ENCODE assay signal across 17 mouse cellular contexts in the genomic region with DNA sequence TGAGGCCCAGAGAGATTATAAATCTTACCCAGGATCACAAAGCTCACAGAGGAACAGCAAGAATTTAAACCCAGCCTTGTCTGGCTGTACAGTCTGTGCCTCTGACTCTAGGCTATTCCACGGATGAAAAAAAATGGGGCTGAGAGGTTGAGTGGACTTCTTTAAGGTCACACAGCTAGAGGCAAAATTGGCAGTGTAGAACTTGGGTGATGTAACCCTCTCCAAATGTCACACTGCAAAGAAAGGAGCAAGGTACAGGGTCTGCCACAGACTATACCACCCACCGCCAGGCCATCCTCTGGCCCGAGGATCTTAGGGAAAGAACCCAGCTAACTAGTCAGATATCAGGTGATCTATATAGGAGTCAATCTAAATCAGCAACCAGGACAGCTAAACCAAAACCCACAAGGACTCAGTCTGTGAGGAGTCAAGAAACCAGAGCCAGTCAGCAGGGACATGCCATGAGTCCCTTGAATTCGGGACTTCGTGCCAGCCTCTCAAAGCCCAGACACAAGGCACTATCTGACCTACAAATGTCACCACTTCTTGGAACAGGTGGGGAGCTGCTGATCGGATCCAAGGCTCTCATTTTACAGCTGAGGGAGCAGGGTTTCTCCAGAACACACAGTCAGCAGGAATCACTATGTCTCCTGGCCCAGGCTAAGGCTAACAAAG. TPM values are rescaled to one million over a fixed set of nuclear protein-coding genes. Genes with fewer than 3 reads are reported as not detected.
DNase-seq lines count a peak whose midpoint lies in the region; ATAC-seq and TF ChIP-seq lines count a peak whose summit lies in the region.
"Had no signal": no experiment of that assay in that cellular context is flagged by ENCODE, and none has a peak within 500 bp of the region (broad histone marks: within the 10 kb centered on the region; RNA-seq: fewer than 3 reads in every experiment).

No protein-coding gene starts in this region.

- no peak overlapping the region for H3K4me3 ChIP-seq in forebrain, embryonic 12.5 days (replicated peaks)
- no peak overlapping the region for H3K4me3 ChIP-seq in forebrain, embryonic 10.5 days
- H3K4me3 ChIP-seq in midbrain, embryonic 11.5 days (ENCODE audit: low read depth, low read length) = no peak overlapping the region
- H3K4me3 ChIP-seq in midbrain, embryonic 16.5 days (ENCODE audit: low read depth, low read length) = no peak overlapping the region
- H3K4me3 ChIP-seq in myocyte = no peak overlapping the region
- H3K4me3 ChIP-seq: erythroblast, embryonic 14.5 days; limb, embryonic 15.5 days had no signal

- H3K79me2 ChIP-seq in myocyte (ENCODE audit: control insufficient read depth, insufficient read depth) = no peaks in the 10 kb centered on the region

- WGBS in forebrain, embryonic 12.5 days = 90% methylated on average over 6 of the region's 6 CpGs
- 92% methylated on average over 6 of the region's 6 CpGs for WGBS in forebrain, embryonic 10.5 days
- WGBS in midbrain, embryonic 11.5 days = 91% methylated on average over 6 of the region's 6 CpGs
- 89% methylated on average over 6 of the region's 6 CpGs for WGBS in midbrain, embryonic 16.5 days

- H3K4me2 ChIP-seq in forebrain, embryonic 12.5 days = no peak overlapping the region
- no peak overlapping the region for H3K4me2 ChIP-seq in midbrain, embryonic 11.5 days
- no peak overlapping the region; the same call in 1 of the 2 replicates for H3K4me2 ChIP-seq in midbrain, embryonic 16.5 days (ENCODE audit: low read length)
- peak overlapping the region; percentile 32 for H3K4me2 ChIP-seq in myocyte (ENCODE audit: low read depth)
- H3K4me2 ChIP-seq: heart, embryonic 11.5 days; limb, embryonic 15.5 days; lung, embryonic 14.5 days had no signal

- no peaks in the 10 kb centered on the region for H3K27me3 ChIP-seq in forebrain, embryonic 12.5 days
- peaks cover 35% of the 10 kb centered on the region for H3K27me3 ChIP-seq in forebrain, embryonic 10.5 days (ENCODE audit: poor library complexity, severe bottlenecking)
- H3K27me3 ChIP-seq in midbrain, embryonic 11.5 days (ENCODE audit: control insufficient read depth, insufficient read depth, low read length) = peaks cover 3% of the 10 kb centered on the region; the same call in 1 of the 2 replicates
- H3K27me3 ChIP-seq in midbrain, embryonic 16.5 days (ENCODE audit: control insufficient read depth, insufficient read depth, low read depth, low read length) = no peaks in the 10 kb centered on the region
- peaks cover 3% of the 10 kb centered on the region for H3K27me3 ChIP-seq in myocyte (ENCODE audit: control insufficient read depth, insufficient read depth, insufficient read length)
- H3K27me3 ChIP-seq: limb, embryonic 15.5 days had no signal

- peaks cover 38% of the 10 kb centered on the region for H3K4me1 ChIP-seq in forebrain, embryonic 12.5 days
- H3K4me1 ChIP-seq in forebrain, embryonic 10.5 days = peaks cover 45% of the 10 kb centered on the region
- peaks cover 17% of the 10 kb centered on the region for H3K4me1 ChIP-seq in midbrain, embryonic 11.5 days (ENCODE audit: control insufficient read depth, insufficient read depth, low read length)
- peaks cover 25% of the 10 kb centered on the region for H3K4me1 ChIP-seq in midbrain, embryonic 16.5 days (ENCODE audit: control insufficient read depth, insufficient read depth, low read length)

- H3K27ac ChIP-seq in forebrain, embryonic 12.5 days = no peak overlapping the region
- H3K27ac ChIP-seq in forebrain, embryonic 10.5 days = no peak overlapping the region
- H3K27ac ChIP-seq in midbrain, embryonic 11.5 days (ENCODE audit: low read depth, low read length) = no peak overlapping the region
- no peak overlapping the region for H3K27ac ChIP-seq in midbrain, embryonic 16.5 days (ENCODE audit: low read length)
- H3K27ac ChIP-seq: limb, embryonic 15.5 days had no signal

- no peaks in the 10 kb centered on the region for H3K9me3 ChIP-seq in forebrain, embryonic 12.5 days
- H3K9me3 ChIP-seq in forebrain, embryonic 10.5 days = no peaks in the 10 kb centered on the region
- no peaks in the 10 kb centered on the region for H3K9me3 ChIP-seq in midbrain, embryonic 11.5 days (ENCODE audit: control insufficient read depth, low read length)
- H3K9me3 ChIP-seq in midbrain, embryonic 16.5 days (replicated peaks; ENCODE audit: control insufficient read depth, low read length, poor library complexity, severe bottlenecking) = no peaks in the 10 kb centered on the region
- H3K9me3 ChIP-seq: limb, embryonic 15.5 days had no signal

- H3K36me3 ChIP-seq in forebrain, embryonic 12.5 days (replicated peaks) = peaks cover 26% of the 10 kb centered on the region
- peaks cover 41% of the 10 kb centered on the region for H3K36me3 ChIP-seq in forebrain, embryonic 10.5 days (replicated peaks)
- H3K36me3 ChIP-seq in midbrain, embryonic 11.5 days (ENCODE audit: control insufficient read depth, insufficient read depth, low read length) = no peaks in the 10 kb centered on the region
- H3K36me3 ChIP-seq in midbrain, embryonic 16.5 days (ENCODE audit: control insufficient read depth, insufficient read depth, low read length) = peaks cover 4% of the 10 kb centered on the region; the same call in 1 of the 2 replicates
- no peaks in the 10 kb centered on the region for H3K36me3 ChIP-seq in myocyte (ENCODE audit: control insufficient read depth, insufficient read depth)

- TF ChIP-seq POLR2A in myocyte (IDR thresholded peaks at IDR 0.05; ENCODE audit: insufficient read length, low read depth) = no peak

- ATAC-seq in forebrain, embryonic 12.5 days (ENCODE audit: low FRiP score) = no peak
- ATAC-seq in midbrain, embryonic 11.5 days (ENCODE audit: low FRiP score) = no peak
- no peak for ATAC-seq in midbrain, embryonic 16.5 days
- ATAC-seq in monocyte, adult 5-6 weeks (replicated peaks; ENCODE audit: insufficient number of reproducible peaks, low FRiP score, low TSS enrichment, poor library complexity, severe bottlenecking) = no peak

- no peak overlapping the region for H3ac ChIP-seq in myocyte (ENCODE audit: control insufficient read depth, insufficient read length)

- no peak for DNase-seq in forebrain, embryonic 10.5 days (ENCODE audit: extremely low spot score, low spot score)
- peak; percentile 71 for DNase-seq in midbrain, embryonic 11.5 days (ENCODE audit: low spot score, missing footprints)
- peak; percentile 77 to 82 for DNase-seq in cerebellum, postnatal 10 days
- no peak for DNase-seq in heart, adult 18-20 months
- DNase-seq: lung, embryonic 14.5 days had no signal

- H3K9ac ChIP-seq in forebrain, embryonic 12.5 days = 0 out of 2 replicates have a peak overlapping the region, but pooled peaks have one; percentile 85
- no peak overlapping the region for H3K9ac ChIP-seq in midbrain, embryonic 11.5 days (ENCODE audit: low read length)
- no peak overlapping the region for H3K9ac ChIP-seq in midbrain, embryonic 16.5 days (ENCODE audit: low read depth, low read length)
- H3K9ac ChIP-seq: limb, embryonic 15.5 days; lung, embryonic 14.5 days had no signal

RNA-seq across cellular contexts. Expression of gene Mpp3, which starts 4.0 kb away (rescaled TPM):
- polyA plus RNA-seq in forebrain, embryonic 12.5 days (2016; fragmentation: Nextera tagmentation; extraction: Ambion mirVana) = 35.7 and 37.6 TPM in 2 replicates
- 13.5 and 16.1 TPM in 2 replicates for polyA plus RNA-seq in forebrain, embryonic 10.5 days (2016; fragmentation: Nextera tagmentation; extraction: Ambion mirVana)
- 14.4 and 15.5 TPM in 2 replicates for polyA plus RNA-seq in midbrain, embryonic 11.5 days (2014; fragmentation: Nextera tagmentation; extraction: Ambion mirVana)
- 57.4 and 64.6 TPM in 2 replicates for polyA plus RNA-seq in midbrain, embryonic 16.5 days (2015; fragmentation: Nextera tagmentation; extraction: Ambion mirVana)
- polyA plus RNA-seq in myocyte (2012; fragmentation: generic; extraction: Trizol) = 2.1 TPM
- total RNA-seq in heart, adult 18-20 months (2021) = 1 to 10 TPM; 1.4 to 1.5 TPM
- not detected in 3 replicates for total RNA-seq in monocyte, adult 5-6 weeks (2017)
- polyA plus RNA-seq: erythroblast, embryonic 14.5 days had no signal

RNA-seq across cellular contexts. Expression of gene Cd300lg, which starts 17.1 kb away (rescaled TPM):
- polyA plus RNA-seq in forebrain, embryonic 12.5 days (2016; fragmentation: Nextera tagmentation; extraction: Ambion mirVana) = 0.17 and 0.23 TPM in 2 replicates
- polyA plus RNA-seq in forebrain, embryonic 10.5 days (2016; fragmentation: Nextera tagmentation; extraction: Ambion mirVana) = 0.14 and 0.23 TPM in 2 replicates
- 0.11 and 0.19 TPM in 2 replicates for polyA plus RNA-seq in midbrain, embryonic 11.5 days (2014; fragmentation: Nextera tagmentation; extraction: Ambion mirVana)
- polyA plus RNA-seq in midbrain, embryonic 16.5 days (2015; fragmentation: Nextera tagmentation; extraction: Ambion mirVana) = 0.23 and 0.46 TPM in 2 replicates
- polyA plus RNA-seq in myocyte (2012; fragmentation: generic; extraction: Trizol) = not detected
- 10 to 100 TPM; 49.0 to 52.9 TPM for total RNA-seq in heart, adult 18-20 months (2021)
- total RNA-seq in monocyte, adult 5-6 weeks (2017) = 2.0 to 8.0 TPM (median 3.3 TPM) in 3 replicates
- total RNA-seq: hematopoietic stem cell, adult 5-6 weeks; layer of hippocampus, adult 18-20 months had no signal
- polyA plus RNA-seq: erythroblast, embryonic 14.5 days had no signal

RNA-seq across cellular contexts. Expression of gene Dusp3, which starts 37.4 kb away (rescaled TPM):
- 9.0 and 9.8 TPM in 2 replicates for polyA plus RNA-seq in forebrain, embryonic 12.5 days (2016; fragmentation: Nextera tagmentation; extraction: Ambion mirVana)
- polyA plus RNA-seq in forebrain, embryonic 10.5 days (2016; fragmentation: Nextera tagmentation; extraction: Ambion mirVana) = 12.1 and 12.6 TPM in 2 replicates
- polyA plus RNA-seq in midbrain, embryonic 11.5 days (2014; fragmentation: Nextera tagmentation; extraction: Ambion mirVana) = 11.1 and 11.6 TPM in 2 replicates
- 25.6 and 29.7 TPM in 2 replicates for polyA plus RNA-seq in midbrain, embryonic 16.5 days (2015; fragmentation: Nextera tagmentation; extraction: Ambion mirVana)
- 81.1 TPM for polyA plus RNA-seq in myocyte (2012; fragmentation: generic; extraction: Trizol)
- total RNA-seq in heart, adult 18-20 months (2021) = 100 to 1,000 TPM; 107 to 117 TPM
- total RNA-seq in monocyte, adult 5-6 weeks (2017) = 32.4 to 36.2 TPM (median 35.3 TPM) in 3 replicates

RNA-seq across cellular contexts. Expression of gene Cfap97d1, which starts 40.1 kb away (rescaled TPM):
- not detected in 2 replicates for polyA plus RNA-seq in forebrain, embryonic 12.5 days (2016; fragmentation: Nextera tagmentation; extraction: Ambion mirVana)
- polyA plus RNA-seq in forebrain, embryonic 10.5 days (2016; fragmentation: Nextera tagmentation; extraction: Ambion mirVana) = not detected in 2 replicates
- not detected in 2 replicates for polyA plus RNA-seq in midbrain, embryonic 11.5 days (2014; fragmentation: Nextera tagmentation; extraction: Ambion mirVana)
- not detected in 2 replicates for polyA plus RNA-seq in midbrain, embryonic 16.5 days (2015; fragmentation: Nextera tagmentation; extraction: Ambion mirVana)
- not detected for polyA plus RNA-seq in myocyte (2012; fragmentation: generic; extraction: Trizol)
- not detected for total RNA-seq in heart, adult 18-20 months (2021)
- 2.4 TPM in 1 of 3 replicates, not detected in the others for total RNA-seq in monocyte, adult 5-6 weeks (2017)
- total RNA-seq: adrenal gland, adult 18-20 months; hematopoietic stem cell, adult 5-6 weeks; layer of hippocampus, adult 18-20 months had no signal
- polyA plus RNA-seq: erythroblast, embryonic 14.5 days; heart, embryonic 11.5 days; kidney, embryonic 14.5 days; limb, embryonic 15.5 days; lung, embryonic 14.5 days; spleen, adult 2 months had no signal

RNA-seq across cellular contexts. Expression of gene Sost, which starts 57.4 kb away (rescaled TPM):
- polyA plus RNA-seq in forebrain, embryonic 12.5 days (2016; fragmentation: Nextera tagmentation; extraction: Ambion mirVana) = 0.09 and 0.15 TPM in 2 replicates
- not detected in 2 replicates for polyA plus RNA-seq in forebrain, embryonic 10.5 days (2016; fragmentation: Nextera tagmentation; extraction: Ambion mirVana)
- not detected in 2 replicates for polyA plus RNA-seq in midbrain, embryonic 11.5 days (2014; fragmentation: Nextera tagmentation; extraction: Ambion mirVana)
- polyA plus RNA-seq in midbrain, embryonic 16.5 days (2015; fragmentation: Nextera tagmentation; extraction: Ambion mirVana) = 0.10 TPM in 1 of 2 replicates, not detected in the other
- polyA plus RNA-seq in myocyte (2012; fragmentation: generic; extraction: Trizol) = 0.25 TPM
- 1 to 10 TPM; 1.9 to 2.0 TPM for total RNA-seq in heart, adult 18-20 months (2021)
- total RNA-seq in monocyte, adult 5-6 weeks (2017) = not detected in 3 replicates
- total RNA-seq: adrenal gland, adult 18-20 months; hematopoietic stem cell, adult 5-6 weeks had no signal
- polyA plus RNA-seq: erythroblast, embryonic 14.5 days; lung, embryonic 14.5 days had no signal

Comparison
In these comparisons a context has a peak if more than half of its experiments do, and no peak if none do; other contexts are left out.
1. DNase-seq: peak in midbrain, embryonic 11.5 days (single experiment) and cerebellum, postnatal 10 days (2 of 2); none in forebrain, embryonic 10.5 days (single experiment) and heart, adult 18-20 months (0 of 2).